Mouse (Mus musculus) lung, adult 2 months (tissue): ENCODE results near the gene Nhp2.

Experiments
- CTCF ChIP-seq: fragments of 200-500 bp; IDR thresholded peaks from 2 replicates; pipeline ENCODE4 v1.5.1; 2011; ENCODE audit warnings: mild to moderate bottlenecking, low read length, control low read depth; ENCODE audit not compliant: insufficient read depth
- POLR2A ChIP-seq: fragments of 200-500 bp; IDR thresholded peaks from 2 replicates; pipeline ENCODE4 v1.6.1; 2011; ENCODE audit warnings: low read depth, mild to moderate bottlenecking, control low read depth, low read length, borderline replicate concordance; ENCODE audit errors: extremely low read depth

GRCm38 (mm10) chr11:51625187-51625820 is 5.8 kb downstream of the Nhp2 start:
- TF ChIP-seq CTCF (no peak), POLR2A (no peak)
